ENCODE assay signal across 16 mouse cellular contexts in the genomic region with DNA sequence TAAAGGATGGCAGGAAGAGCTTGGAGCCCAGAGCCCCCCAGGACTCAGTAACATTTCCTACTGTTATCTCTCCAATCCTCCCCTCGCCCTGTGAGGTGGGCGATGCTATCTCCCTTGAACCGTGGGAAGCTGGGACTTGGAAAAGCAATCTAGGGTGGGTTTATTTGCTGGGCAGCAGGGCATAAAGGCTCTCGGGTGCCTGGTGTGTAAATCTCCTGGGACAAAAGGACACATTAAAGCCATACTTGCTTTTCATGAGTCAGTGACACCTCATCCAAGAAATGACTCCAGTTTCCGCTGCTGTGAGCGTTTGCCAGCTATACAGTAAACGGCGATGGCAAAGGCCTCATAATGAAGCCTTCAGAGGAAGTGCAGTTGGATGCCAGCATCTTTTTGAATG. TPM values are rescaled to one million over a fixed set of nuclear protein-coding genes. Genes with fewer than 3 reads are reported as not detected.
DNase-seq lines count a peak whose midpoint lies in the region; ATAC-seq and TF ChIP-seq lines count a peak whose summit lies in the region.
"Had no signal": no experiment of that assay in that cellular context is flagged by ENCODE, and none has a peak within 500 bp of the region (broad histone marks: within the 10 kb centered on the region; RNA-seq: fewer than 3 reads in every experiment).

No protein-coding gene starts in this region.

- intact Hi-C loops in gastrocnemius, postnatal 36 days (cut with DNase I) = no loop called here

- no peaks in the 10 kb centered on the region for H3K9me3 ChIP-seq in forebrain, embryonic 12.5 days
- H3K9me3 ChIP-seq in forebrain, postnatal 0 days (ENCODE audit: low read length) = no peaks in the 10 kb centered on the region
- H3K9me3 ChIP-seq: liver, embryonic 13.5 days had no signal

- H3K27ac ChIP-seq in forebrain, embryonic 12.5 days = 0 out of 2 replicates have a peak overlapping the region, but pooled peaks have one; percentile 19
- no peak overlapping the region for H3K27ac ChIP-seq in forebrain, postnatal 0 days (ENCODE audit: low read depth, low read length)
- peak overlapping the region; percentile 67 for H3K27ac ChIP-seq in layer of hippocampus, adult 2 months
- H3K27ac ChIP-seq in embryonic fibroblast, embryonic 13.5 days (ENCODE audit: insufficient read depth, low read length) = peak overlapping the region; percentile 41; the same call in 1 of the 2 replicates
- peak overlapping the region; percentile 56 for H3K27ac ChIP-seq in olfactory bulb, adult 2 months (ENCODE audit: insufficient read depth, low read depth, low read length)
- H3K27ac ChIP-seq: gastrocnemius, adult 2 months; liver, embryonic 13.5 days had no signal

- H3K36me3 ChIP-seq in forebrain, embryonic 12.5 days (replicated peaks) = peaks cover 47% of the 10 kb centered on the region
- peaks cover 52% of the 10 kb centered on the region for H3K36me3 ChIP-seq in forebrain, postnatal 0 days (ENCODE audit: insufficient read depth)

- no peak for TF ChIP-seq CTCF in forebrain, postnatal 0 days (IDR thresholded peaks at IDR 0.05; ENCODE audit: low read depth)
- TF ChIP-seq CTCF in layer of hippocampus, adult 2 months (conservative IDR thresholded peaks at IDR 0.05) = no peak
- TF ChIP-seq CTCF in embryonic fibroblast, embryonic 13.5 days (IDR thresholded peaks at IDR 0.05; ENCODE audit: borderline replicate concordance, insufficient read depth, low read length) = no peak
- TF ChIP-seq CTCF in olfactory bulb, adult 2 months (IDR thresholded peaks at IDR 0.05; ENCODE audit: insufficient read depth, low read depth, low read length) = no peak

- 76% methylated on average over 8 of the region's 8 CpGs for WGBS in forebrain, embryonic 12.5 days
- 45% methylated on average over 8 of the region's 8 CpGs for WGBS in forebrain, postnatal 0 days
- WGBS in olfactory bulb, adult 2 months = 47% methylated on average over 8 of the region's 8 CpGs

- DNase-seq in forebrain, postnatal 0 days = no peak
- no peak for DNase-seq in layer of hippocampus, adult 2 months (ENCODE audit: low spot score in 2 of 2)
- DNase-seq in layer of hippocampus, adult 18-20 months (ENCODE audit: low spot score in 2 of 2) = no peak
- no peak for DNase-seq in gastrocnemius, postnatal 36 days
- no peak for DNase-seq in frontal cortex, postnatal 14 days (ENCODE audit: low spot score in 2 of 2)
- DNase-seq: adrenal gland, adult 8-10 months; cerebellum, adult 9-11 months; gastrocnemius, adult 2 months; heart, postnatal 36 days; kidney, adult 8-10 months; liver, embryonic 13.5 days; lung, postnatal 10 days; right cerebral cortex, postnatal 25 days had no signal

- H3K4me3 ChIP-seq in forebrain, embryonic 12.5 days (replicated peaks) = no peak overlapping the region
- no peak overlapping the region for H3K4me3 ChIP-seq in forebrain, postnatal 0 days (ENCODE audit: low read depth, low read length)
- H3K4me3 ChIP-seq in layer of hippocampus, adult 2 months = no peak overlapping the region
- H3K4me3 ChIP-seq in embryonic fibroblast, embryonic 13.5 days (ENCODE audit: insufficient read depth, low read length) = no peak overlapping the region
- H3K4me3 ChIP-seq in olfactory bulb, adult 2 months (ENCODE audit: insufficient read depth, low read depth, low read length) = no peak overlapping the region
- H3K4me3 ChIP-seq: gastrocnemius, adult 2 months; liver, embryonic 13.5 days had no signal

- H3K4me2 ChIP-seq in forebrain, embryonic 12.5 days = no peak overlapping the region
- no peak overlapping the region for H3K4me2 ChIP-seq in forebrain, postnatal 0 days (ENCODE audit: low read depth)
- H3K4me2 ChIP-seq: liver, embryonic 13.5 days had no signal

- no peak overlapping the region for H3K9ac ChIP-seq in forebrain, embryonic 12.5 days
- no peak overlapping the region for H3K9ac ChIP-seq in forebrain, postnatal 0 days
- H3K9ac ChIP-seq: liver, embryonic 13.5 days had no signal

- H3K27me3 ChIP-seq in forebrain, embryonic 12.5 days = no peaks in the 10 kb centered on the region
- no peaks in the 10 kb centered on the region for H3K27me3 ChIP-seq in forebrain, postnatal 0 days (ENCODE audit: insufficient read depth, low read length)
- H3K27me3 ChIP-seq: liver, embryonic 13.5 days had no signal

- peaks cover 8% of the 10 kb centered on the region for H3K4me1 ChIP-seq in forebrain, embryonic 12.5 days
- H3K4me1 ChIP-seq in forebrain, postnatal 0 days (ENCODE audit: insufficient read depth) = no peaks in the 10 kb centered on the region
- H3K4me1 ChIP-seq in embryonic fibroblast, embryonic 13.5 days (ENCODE audit: control insufficient read depth, insufficient read depth, low read length) = peaks cover 2% of the 10 kb centered on the region; the same call in 1 of the 2 replicates
- H3K4me1 ChIP-seq in olfactory bulb, adult 2 months (ENCODE audit: control insufficient read depth, insufficient read depth, low read length) = peaks cover 19% of the 10 kb centered on the region
- H3K4me1 ChIP-seq: liver, embryonic 13.5 days had no signal

- ATAC-seq in forebrain, embryonic 12.5 days (ENCODE audit: low FRiP score) = no peak
- no peak for ATAC-seq in forebrain, postnatal 0 days

- no peak for TF ChIP-seq POLR2A in embryonic fibroblast, embryonic 13.5 days (IDR thresholded peaks at IDR 0.05; ENCODE audit: low read depth, low read length)
- TF ChIP-seq POLR2A in olfactory bulb, adult 2 months (IDR thresholded peaks at IDR 0.05; ENCODE audit: insufficient read depth, low read depth, low read length) = no peak

RNA-seq across cellular contexts. Expression of gene Abhd2, which starts 50.9 kb away (rescaled TPM):
- polyA plus RNA-seq in forebrain, embryonic 12.5 days (2016; fragmentation: Nextera tagmentation; extraction: Ambion mirVana) = 12.1 and 15.3 TPM in 2 replicates
- 66.8 and 88.0 TPM in 2 replicates for total RNA-seq in forebrain, postnatal 0 days (2014; rRNA removed)
- 22.5 and 26.0 TPM in 2 replicates for polyA plus RNA-seq in forebrain, postnatal 0 days (2015; fragmentation: Nextera tagmentation; extraction: Ambion mirVana)
- 10 to 100 TPM; 69.6 to 70.8 TPM for total RNA-seq in layer of hippocampus, adult 2 months (2021)
- total RNA-seq in layer of hippocampus, adult 18-20 months (2021) = 10 to 100 TPM; 62.0 to 65.6 TPM
- 80.4 and 80.5 TPM in 2 replicates for polyA plus RNA-seq in embryonic fibroblast, embryonic 13.5 days (2011; ENCODE audit: insufficient read length, low read depth, missing spikeins)
- not detected in 2 replicates for polyA plus RNA-seq in olfactory bulb, adult 2 months (2012; ENCODE audit: insufficient read depth, insufficient read length, low replicate concordance, missing spikeins)
- 1 to 10 TPM; 4.8 to 5.1 TPM for total RNA-seq in gastrocnemius, postnatal 36 days (2021)

Comparison
In these comparisons a context has a peak if more than half of its experiments do, and no peak if none do; other contexts are left out.
1. RNA of gene Abhd2, which starts 50.9 kb away (total RNA-seq): 66.8 to 88.0 TPM in forebrain, postnatal 0 days, 69.6 to 70.8 TPM in layer of hippocampus, adult 2 months and 62.0 to 65.6 TPM in layer of hippocampus, adult 18-20 months; 4.8 to 5.1 TPM in gastrocnemius, postnatal 36 days; every median in the first group is over 10 times any median in the second.